Mouse (Mus musculus) brain, embryonic 14.5 days (tissue): ENCODE data around the gene Atad3a.

Experiments used
- CTCF ChIP-seq: fragments of 200-500 bp; IDR thresholded peaks from 2 replicates; pipeline ENCODE4 v1.5.1; 2012; ENCODE audit warnings: inconsistent platforms, mild to moderate bottlenecking, moderate library complexity, borderline replicate concordance; ENCODE audit not compliant: insufficient read depth, insufficient read length; ENCODE audit errors: extremely low read depth
- POLR2A ChIP-seq: fragments of 200-500 bp; IDR thresholded peaks from 2 replicates; pipeline ENCODE4 v1.6.1; 2012; ENCODE audit warnings: mild to moderate bottlenecking, inconsistent platforms, borderline replicate concordance; ENCODE audit not compliant: poor library complexity, insufficient read depth, insufficient read length, severe bottlenecking; ENCODE audit errors: extremely low read depth

DNA sequence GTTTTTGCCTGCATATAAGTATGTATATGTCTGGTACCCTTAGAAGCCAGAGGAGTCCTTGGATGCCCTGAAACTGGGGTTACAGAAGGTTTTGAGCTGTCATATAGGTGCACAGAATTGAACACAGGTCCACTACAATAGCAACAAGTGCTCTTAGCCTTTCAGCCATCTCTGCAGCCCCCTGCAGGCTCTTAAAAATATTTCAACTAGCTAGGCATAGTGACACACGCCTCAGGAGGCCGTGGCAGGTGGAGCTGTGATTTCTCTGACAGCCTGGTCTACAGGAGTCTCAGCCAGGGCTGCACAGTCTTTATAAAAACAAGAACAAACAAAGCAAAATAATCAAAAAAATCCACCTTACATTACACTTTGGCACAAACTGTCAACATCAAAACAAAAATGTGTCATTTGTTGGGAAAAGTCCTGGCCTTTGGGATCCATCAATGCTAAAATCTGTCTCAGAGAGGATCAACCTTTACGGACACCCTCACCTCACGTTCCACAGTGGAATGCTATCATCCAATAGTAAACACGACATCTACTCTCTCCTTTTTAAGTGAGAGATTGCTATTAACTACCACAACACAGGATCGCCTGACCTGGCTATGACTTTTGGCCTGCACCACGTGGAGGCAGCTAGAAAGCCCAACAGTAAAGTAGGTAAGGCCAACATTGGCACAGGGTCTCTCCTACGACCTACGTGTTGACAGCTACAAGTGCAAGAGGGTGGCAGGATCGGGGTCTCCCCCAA, 856 bp downstream of the Atad3a start:
- no peak for TF ChIP-seq POLR2A
- TF ChIP-seq CTCF = peak; percentile 32; the same call in 1 of the 2 replicates
